In genomic region chr2:165877180-165877579, GRCm38 (mm10) we compare ENCODE assay signal across 9 mouse cellular contexts. TPM values are rescaled to one million over a fixed set of nuclear protein-coding genes. Genes with fewer than 3 reads are reported as not detected.
DNase-seq lines count a peak whose midpoint lies in the region; ATAC-seq and TF ChIP-seq lines count a peak whose summit lies in the region.
"Had no signal": no experiment of that assay in that cellular context is flagged by ENCODE, and none has a peak within 500 bp of the region (broad histone marks: within the 10 kb centered on the region; RNA-seq: fewer than 3 reads in every experiment).

No protein-coding gene starts in this region.

- no peak overlapping the region for H3K9ac ChIP-seq in heart, postnatal 0 days (replicated peaks; ENCODE audit: low read depth, low read length)
- peak overlapping the region; percentile 52 for H3K9ac ChIP-seq in forebrain, embryonic 16.5 days (replicated peaks; ENCODE audit: low read depth, low read length)
- peak overlapping the region; percentile 50; the same call in 1 of the 2 replicates for H3K9ac ChIP-seq in neural tube, embryonic 14.5 days (replicated peaks; ENCODE audit: low read depth, low read length)

- intact Hi-C loops in heart, postnatal 25 days (cut with DNase I), result no loop called here

- DNase-seq in heart, postnatal 0 days (ENCODE audit: low spot score), result no peak
- no peak for DNase-seq in heart, postnatal 25 days (ENCODE audit: low spot score)
- DNase-seq in kidney, postnatal 10 days, result peak; percentile 54
- no peak for DNase-seq in frontal cortex, postnatal 25 days (ENCODE audit: low spot score in 2 of 2)
- DNase-seq in embryo, embryonic 9.5 days (ENCODE audit: extremely low spot score), result no peak
- DNase-seq in lung, postnatal 25 days (ENCODE audit: low spot score), result no peak

- 77% methylated on average over 4 of the region's 4 CpGs for WGBS in heart, postnatal 0 days
- WGBS in forebrain, embryonic 16.5 days, result 50% methylated on average over 4 of the region's 4 CpGs
- 49% methylated on average over 4 of the region's 4 CpGs for WGBS in neural tube, embryonic 14.5 days

- H3K36me3 ChIP-seq in heart, postnatal 0 days (replicated peaks; ENCODE audit: control insufficient read depth, insufficient read depth, low read length), result peaks cover 14% of the 10 kb centered on the region; the same call in 1 of the 2 replicates
- peaks cover 2% of the 10 kb centered on the region; the same call in 1 of the 2 replicates for H3K36me3 ChIP-seq in forebrain, embryonic 16.5 days (ENCODE audit: control insufficient read depth, insufficient read depth)
- H3K36me3 ChIP-seq in neural tube, embryonic 14.5 days (ENCODE audit: control insufficient read depth, insufficient read depth, low read length), result no peaks in the 10 kb centered on the region

- TF ChIP-seq EP300 in heart, postnatal 0 days (IDR thresholded peaks at IDR 0.05; ENCODE audit: low read depth), result no peak

- no peak for ATAC-seq in heart, postnatal 0 days (ENCODE audit: insufficient read depth, low read depth)
- ATAC-seq in forebrain, embryonic 16.5 days, result no peak
- no peak for ATAC-seq in neural tube, embryonic 14.5 days (ENCODE audit: low read depth)
- ATAC-seq: Patski had no signal

- TF ChIP-seq CTCF in heart, postnatal 0 days (IDR thresholded peaks at IDR 0.05; ENCODE audit: low read depth), result no peak

- peak overlapping the region; percentile 27; the same call in 1 of the 2 replicates for H3K27ac ChIP-seq in heart, postnatal 0 days (ENCODE audit: low read depth)
- peak overlapping the region; percentile 68; the same call in 1 of the 2 replicates for H3K27ac ChIP-seq in forebrain, embryonic 16.5 days (ENCODE audit: low read length)
- H3K27ac ChIP-seq in neural tube, embryonic 14.5 days (ENCODE audit: low read depth, low read length), result peak overlapping the region; percentile 98

- no peak overlapping the region for H3K4me3 ChIP-seq in heart, postnatal 0 days (ENCODE audit: low read depth, low read length)
- peak overlapping the region; percentile 18 for H3K4me3 ChIP-seq in forebrain, embryonic 16.5 days (replicated peaks; ENCODE audit: low read length)
- H3K4me3 ChIP-seq in neural tube, embryonic 14.5 days (ENCODE audit: low read depth, low read length), result peak overlapping the region; percentile 23

- no peaks in the 10 kb centered on the region for H3K9me3 ChIP-seq in heart, postnatal 0 days (replicated peaks; ENCODE audit: control insufficient read depth, low read length)
- no peaks in the 10 kb centered on the region for H3K9me3 ChIP-seq in forebrain, embryonic 16.5 days (ENCODE audit: control insufficient read depth, low read length)
- H3K9me3 ChIP-seq in neural tube, embryonic 14.5 days (ENCODE audit: control insufficient read depth, low read length), result no peaks in the 10 kb centered on the region

- peaks cover 83% of the 10 kb centered on the region for H3K4me1 ChIP-seq in heart, postnatal 0 days (ENCODE audit: control insufficient read depth, insufficient read depth)
- H3K4me1 ChIP-seq in forebrain, embryonic 16.5 days (replicated peaks; ENCODE audit: control insufficient read depth, insufficient read depth, low read length), result peaks cover 91% of the 10 kb centered on the region
- H3K4me1 ChIP-seq in neural tube, embryonic 14.5 days (ENCODE audit: control insufficient read depth, insufficient read depth, low read length), result peaks cover 88% of the 10 kb centered on the region

- no peaks in the 10 kb centered on the region for H3K27me3 ChIP-seq in heart, postnatal 0 days (ENCODE audit: control insufficient read depth, insufficient read depth, low read length)
- no peaks in the 10 kb centered on the region for H3K27me3 ChIP-seq in forebrain, embryonic 16.5 days (replicated peaks; ENCODE audit: control insufficient read depth, insufficient read depth, low read length)
- no peaks in the 10 kb centered on the region for H3K27me3 ChIP-seq in neural tube, embryonic 14.5 days (ENCODE audit: control insufficient read depth, insufficient read depth, low read length)
- H3K27me3 ChIP-seq: Patski had no signal

- no peak overlapping the region for H3K4me2 ChIP-seq in heart, postnatal 0 days (ENCODE audit: low read depth, low read length)
- H3K4me2 ChIP-seq in forebrain, embryonic 16.5 days (ENCODE audit: low read length), result peak overlapping the region; percentile 59
- peak overlapping the region; percentile 79 for H3K4me2 ChIP-seq in neural tube, embryonic 14.5 days (ENCODE audit: low read depth, low read length)

RNA-seq across cellular contexts. Expression of gene Zmynd8, which starts 21.6 kb away (rescaled TPM):
- 19.2 and 48.1 TPM in 2 replicates for total RNA-seq in heart, postnatal 0 days (2014; rRNA removed; ENCODE audit: low replicate concordance)
- polyA plus RNA-seq in heart, postnatal 0 days (2015; fragmentation: Nextera tagmentation; extraction: Ambion mirVana), result 35.3 and 35.4 TPM in 2 replicates
- total RNA-seq in heart, postnatal 25 days (2021), result 10 to 100 TPM; 44.5 to 48.7 TPM
- polyA plus RNA-seq in forebrain, embryonic 16.5 days (2015; fragmentation: Nextera tagmentation; extraction: Ambion mirVana), result 69.8 and 81.5 TPM in 2 replicates
- polyA plus RNA-seq in neural tube, embryonic 14.5 days (2014; fragmentation: Nextera tagmentation; extraction: Ambion mirVana), result 63.4 and 69.3 TPM in 2 replicates

Comparison
In these comparisons a context has a peak if more than half of its experiments do, and no peak if none do; other contexts are left out.
1. H3K27ac ChIP-seq: peak in every context shown above with its lines; median percentile 98 in neural tube, embryonic 14.5 days; 68 in forebrain, embryonic 16.5 days; 27 in heart, postnatal 0 days.